Mouse (Mus musculus) cerebellum, postnatal 36 days (tissue): ENCODE data around the gene Trak2.
"Not testable (repeated sequence)": the region's sequence is repeated elsewhere in the genome, so short reads cannot be mapped to it uniquely, and the experiment has no call there.

Experiments
- DNase-seq, 2 experiments: peaks; one replicate each; pipeline ENCODE4 v3.0.0; 2021 to 2022; ENCODE audit warnings: mixed read lengths in 2 of 2

Gene Trak2

DNA sequence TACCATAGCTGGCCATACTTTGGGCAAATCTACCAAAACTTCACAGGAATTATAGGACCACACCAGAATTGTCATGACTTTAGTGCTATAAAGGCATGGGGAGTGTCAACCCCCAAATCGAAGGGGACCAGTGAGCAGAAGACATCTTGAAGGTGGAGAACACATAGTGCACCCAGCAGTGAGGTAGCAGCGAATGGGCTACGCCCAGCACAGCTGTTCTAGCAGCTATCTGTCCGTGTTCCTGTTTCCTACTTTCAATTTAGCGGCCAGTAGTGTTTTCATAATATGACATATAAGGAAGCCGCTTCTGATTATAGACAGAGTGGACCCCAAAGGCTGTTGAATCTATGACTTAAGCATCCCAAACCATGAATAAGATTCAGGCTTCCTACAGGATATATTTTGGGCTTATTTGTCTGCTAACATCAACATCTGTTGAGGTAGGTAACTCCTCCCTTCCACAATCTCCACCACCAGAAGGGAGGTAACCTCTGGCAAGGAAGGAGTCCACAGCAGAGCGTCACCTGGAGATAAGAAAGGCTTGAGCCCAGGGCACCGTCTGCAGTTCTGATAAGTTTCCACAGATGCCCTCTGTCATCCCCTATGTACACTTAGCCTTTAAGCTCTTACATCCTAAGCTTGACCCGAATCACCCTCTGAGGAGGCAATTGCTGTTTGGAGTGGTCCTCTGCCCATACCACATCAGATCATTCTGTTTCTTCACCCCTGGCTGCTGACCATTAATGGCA is 19.4 kb downstream of the Trak2 start:
- no peak for DNase-seq

GRCm38 (mm10) chr1:58952997-58953396 is 20.2 kb downstream of the Trak2 start:
- DNase-seq, result no peak

- DNase-seq, result no peak
Measured at GRCm38 (mm10) chr1:58952526-58952925, 20.7 kb downstream of the Trak2 start.

DNA sequence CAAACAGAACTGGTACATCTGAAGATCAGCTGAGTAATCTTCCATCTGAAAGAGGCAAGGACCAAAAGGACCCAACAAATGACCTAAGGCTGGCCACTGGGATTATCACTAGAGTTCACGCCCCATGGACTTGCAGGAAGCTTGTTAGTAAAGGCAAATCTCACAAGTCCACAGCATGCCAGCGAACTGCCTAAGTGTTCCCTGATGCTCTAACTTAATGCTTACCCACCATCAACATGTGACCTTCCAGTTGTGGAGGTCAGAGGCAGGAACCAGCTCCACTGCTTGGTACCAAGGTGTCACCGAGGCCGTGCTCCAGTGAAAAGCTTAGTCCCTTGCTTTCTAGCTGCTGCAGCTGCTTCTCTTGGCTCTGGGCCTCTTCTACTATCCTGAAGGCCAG is 21.4 kb downstream of the Trak2 start:
- DNase-seq, result no peak

GRCm38 (mm10) chr1:58950899-58951648 is 22.2 kb downstream of the Trak2 start:
- no peak for DNase-seq

- DNase-seq, result no peak
Measured at GRCm38 (mm10) chr1:58949561-58950106, 23.6 kb downstream of the Trak2 start.

DNA sequence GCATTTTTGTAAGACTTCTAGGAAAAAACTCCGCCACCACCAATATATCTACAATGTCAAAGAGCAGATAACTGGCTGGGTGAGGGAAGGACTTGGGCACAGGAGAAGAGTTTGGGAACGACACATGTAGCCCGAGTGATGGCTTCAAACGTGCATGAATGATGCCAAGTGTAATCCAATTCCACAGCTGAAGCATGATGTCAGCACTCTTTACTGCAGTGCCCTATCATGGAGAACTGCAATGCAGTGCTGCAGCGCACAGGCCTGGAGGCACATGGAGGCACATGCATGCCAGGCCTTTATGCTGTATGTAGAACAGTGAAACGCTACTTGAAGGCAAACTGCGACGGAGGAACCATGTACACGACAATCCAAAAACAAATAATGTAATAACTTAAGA is 26.5 kb downstream of the Trak2 start:
- no peak for DNase-seq

- no peak for DNase-seq
Measured at GRCm38 (mm10) chr1:58945960-58946670, 27.1 kb downstream of the Trak2 start.

GRCm38 (mm10) chr1:58945523-58945922 is 27.7 kb downstream of the Trak2 start:
- no peak for DNase-seq

DNA sequence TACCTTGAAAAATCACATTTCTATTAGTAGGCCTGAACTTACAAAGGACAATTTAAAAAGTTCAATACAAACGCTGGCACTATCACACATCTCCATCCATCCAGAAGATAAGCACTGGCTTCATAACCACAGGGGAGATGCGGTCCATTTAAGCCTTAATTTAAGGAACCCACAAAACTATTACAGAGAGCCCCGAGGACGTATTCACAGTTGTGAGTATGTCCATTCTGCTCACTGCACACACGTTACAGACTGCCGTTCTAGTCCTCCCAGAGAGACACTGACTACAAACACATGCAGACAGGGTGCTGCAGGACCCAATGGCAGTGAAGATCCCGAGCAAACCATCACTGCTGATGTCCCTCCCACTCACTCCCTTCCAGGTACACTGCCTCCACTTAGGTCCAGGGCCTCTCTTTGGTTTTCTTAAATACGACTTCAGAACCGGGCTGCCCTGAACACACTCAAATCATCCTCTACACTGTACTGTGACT is 35.6 kb downstream of the Trak2 start:
- DNase-seq, result no peak

- no peak for DNase-seq
Measured at GRCm38 (mm10) chr1:58936746-58937605, 36.3 kb downstream of the Trak2 start.

- DNase-seq, result no peak
Measured at GRCm38 (mm10) chr1:58926664-58927063, 46.6 kb downstream of the Trak2 start.

GRCm38 (mm10) chr1:58917566-58917965 is 55.7 kb downstream of the Trak2 start:
- no peak for DNase-seq

- no peak for DNase-seq
Measured at GRCm38 (mm10) chr1:58909636-58910272, 63.5 kb downstream of the Trak2 start.

DNA sequence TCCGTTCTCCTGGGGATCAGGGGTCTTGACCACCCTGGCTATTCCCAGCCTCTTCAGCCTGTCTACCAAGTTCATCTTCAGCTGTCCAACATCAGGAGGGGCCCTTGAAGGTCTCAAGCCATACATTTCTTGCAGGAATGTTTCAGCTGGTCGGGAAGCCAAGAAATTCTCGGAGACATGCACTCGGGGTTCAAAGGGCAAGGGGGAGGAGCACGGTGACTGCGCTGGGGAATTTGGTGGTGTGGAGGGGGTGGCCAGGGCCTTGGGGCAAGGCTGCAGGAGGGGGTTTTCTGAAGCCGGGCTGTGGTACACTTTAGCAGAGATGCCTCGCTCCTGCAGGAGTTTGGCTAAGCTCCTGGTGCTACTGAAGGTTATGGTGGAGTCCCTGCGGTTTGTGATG is 69.5 kb downstream of the Trak2 start:
- DNase-seq, result no peak

DNA sequence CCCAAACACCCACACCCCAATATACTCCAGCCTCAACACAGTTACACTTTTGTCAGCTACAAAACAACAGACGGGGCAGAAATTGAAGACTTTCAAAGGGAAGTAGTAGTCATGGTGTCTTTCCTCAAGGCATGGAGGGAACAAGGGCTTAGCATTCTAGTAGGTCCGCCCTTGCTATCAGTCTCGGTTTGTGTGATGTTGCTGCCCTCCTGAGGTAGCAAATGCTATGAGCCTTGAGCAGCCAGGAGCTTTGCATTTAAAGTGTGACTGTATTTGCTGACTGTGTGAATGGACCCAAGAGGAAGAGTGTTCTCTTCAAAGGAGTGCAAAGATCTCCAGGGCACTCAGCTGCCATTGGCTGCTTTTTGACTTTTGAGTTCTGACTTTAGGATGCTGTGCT is 75.7 kb downstream of the Trak2 start:
- DNase-seq, result not testable (repeated sequence)

DNA sequence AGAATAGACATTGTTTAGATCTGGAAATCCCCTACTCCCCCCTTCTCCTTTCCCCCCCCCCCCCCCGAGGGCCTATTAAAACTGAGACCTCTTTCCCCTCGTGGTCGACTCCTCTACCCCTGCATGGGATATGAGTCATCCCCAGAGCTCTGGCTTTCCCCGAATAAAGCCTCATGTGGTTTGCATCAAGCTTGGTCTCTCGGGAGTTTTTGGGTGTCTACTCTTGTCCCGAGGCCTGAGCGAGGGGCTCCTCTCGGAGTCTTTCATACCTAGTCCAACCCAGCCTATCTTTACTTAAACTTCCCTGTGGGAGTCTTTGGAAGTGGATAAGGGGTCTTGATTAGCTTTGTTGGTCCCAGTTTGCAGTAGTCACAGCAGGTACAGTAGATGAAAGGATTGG is 80.8 kb downstream of the Trak2 start:
- DNase-seq, result not testable (repeated sequence)

DNA sequence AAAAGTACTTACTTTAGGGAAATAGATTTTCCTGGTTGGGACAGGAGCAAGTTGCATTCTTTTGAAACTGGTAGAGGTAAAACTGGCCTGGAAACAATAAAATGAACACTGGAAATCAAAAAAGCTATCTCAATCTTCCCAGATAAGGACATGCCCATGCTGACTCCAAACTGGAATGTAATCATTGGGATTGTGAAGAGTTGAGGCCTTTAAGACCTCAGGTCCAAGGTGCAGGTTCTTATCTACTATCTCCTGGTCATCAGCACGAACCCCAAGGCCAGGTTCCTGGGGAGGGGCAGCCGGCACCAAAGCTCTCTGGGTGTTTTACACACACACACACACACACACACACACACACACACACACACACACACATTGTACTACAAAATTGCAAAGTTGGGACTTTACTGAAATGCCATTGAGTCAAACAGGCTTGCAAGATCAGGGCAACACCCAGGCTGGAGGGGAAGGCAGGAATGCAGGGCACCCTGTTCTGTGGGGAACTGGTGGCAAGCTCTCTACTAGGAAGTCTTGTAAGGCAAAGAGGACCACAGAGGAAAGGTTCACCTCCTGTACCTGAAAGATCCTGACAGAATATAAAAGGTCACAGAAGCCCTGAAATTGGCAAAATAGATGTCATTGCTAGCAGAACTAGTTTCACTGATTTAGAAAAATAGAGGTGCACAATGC is 81.6 kb downstream of the Trak2 start:
- not testable (repeated sequence) for DNase-seq

DNA sequence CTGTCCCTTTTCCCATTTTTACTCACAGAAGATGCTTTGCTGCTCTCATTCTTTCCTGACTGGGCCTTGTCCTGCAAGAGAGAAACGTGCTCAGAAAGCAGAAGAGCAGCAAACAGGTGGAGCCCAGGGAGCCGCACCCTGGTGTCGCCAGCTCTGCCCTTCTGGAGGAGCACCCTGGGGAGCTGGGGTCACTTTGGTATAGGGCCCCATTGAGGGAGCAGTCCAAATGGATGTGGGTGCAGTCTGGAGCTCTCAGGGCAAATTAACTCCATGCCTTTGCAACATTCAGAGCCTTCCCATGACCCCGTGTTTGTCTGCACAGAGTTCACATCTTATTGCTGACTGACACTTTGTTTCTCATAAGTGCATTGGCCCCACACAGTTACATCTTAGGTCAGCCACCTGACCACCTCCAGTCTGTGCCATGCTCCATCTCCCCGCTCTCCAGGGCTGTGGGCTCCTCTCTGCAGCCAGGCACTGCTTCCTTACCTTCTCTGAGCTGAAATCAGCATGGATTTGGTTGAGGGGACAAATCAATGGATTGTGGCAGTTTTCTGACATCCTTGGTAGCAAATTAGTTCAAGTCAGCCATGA is 82.4 kb downstream of the Trak2 start:
- not testable (repeated sequence) for DNase-seq

- no peak for DNase-seq
Measured at GRCm38 (mm10) chr1:58889826-58890546, 83.2 kb downstream of the Trak2 start.
